Mouse (Mus musculus) C2C12 (cell line): ENCODE results near the gene Epas1. TPM values are rescaled to one million over a fixed set of nuclear protein-coding genes. Genes with fewer than 3 reads are reported as not detected.

Source experiments
- H3K27me3 ChIP-seq: one replicate; pipeline ENCODE4 v1.6.1; 2011; ENCODE audit not compliant: control insufficient read depth, insufficient read depth, insufficient read length
- H3K36me3 ChIP-seq: one replicate; pipeline ENCODE4 v1.6.1; 2011; ENCODE audit not compliant: control insufficient read depth, insufficient read depth
- H3K4me3 ChIP-seq: one replicate; pipeline ENCODE4 v1.5.1; 2011; ENCODE audit warnings: mild to moderate bottlenecking, control low read depth; ENCODE audit not compliant: poor library complexity, insufficient read depth, severe bottlenecking
- H3K79me2 ChIP-seq: one replicate; pipeline ENCODE4 v1.6.1; 2011; ENCODE audit not compliant: control insufficient read depth, insufficient read depth
- H3K79me3 ChIP-seq: one replicate; pipeline ENCODE4 v1.6.1; 2011; ENCODE audit warnings: low read depth, control low read depth
- H3ac ChIP-seq: one replicate; pipeline ENCODE3; 2011; ENCODE audit warnings: low read depth; ENCODE audit not compliant: control insufficient read depth, insufficient read length
- CEBPB ChIP-seq: IDR thresholded peaks from one replicate; pipeline ENCODE4 v1.6.1; 2011; ENCODE audit warnings: low read depth, mild to moderate bottlenecking, control low read depth, moderate library complexity
- CTCF ChIP-seq: IDR thresholded peaks from one replicate; pipeline ENCODE4 v1.5.1; 2011; ENCODE audit not compliant: control insufficient read depth, insufficient read depth, insufficient read length
- FOSL1 ChIP-seq: IDR thresholded peaks from one replicate; pipeline ENCODE4 v1.8.0; 2011; ENCODE audit warnings: mild to moderate bottlenecking, low read length; ENCODE audit not compliant: poor library complexity, insufficient read depth, severe bottlenecking
- MAX ChIP-seq: IDR thresholded peaks from one replicate; pipeline ENCODE4 v1.6.1; 2011; ENCODE audit warnings: mild to moderate bottlenecking, control low read depth
- MYOD1 ChIP-seq: IDR thresholded peaks from one replicate; pipeline ENCODE4 v1.6.1; 2011; ENCODE audit warnings: low read depth; ENCODE audit not compliant: control insufficient read depth, insufficient read length
- MYOG ChIP-seq: IDR thresholded peaks from one replicate; pipeline ENCODE4 v1.6.1; 2011; ENCODE audit not compliant: control insufficient read depth, insufficient read length; ENCODE audit errors: extremely low read depth
- USF1 ChIP-seq: IDR thresholded peaks from one replicate; pipeline ENCODE4 v1.6.1; 2011; ENCODE audit warnings: low read depth, mild to moderate bottlenecking, control low read depth, moderate library complexity
- polyA plus RNA-seq: library from polyadenylated mRNA; unstranded; fragments of >200 nt; fragmentation: generic; extraction: Trizol; gene quantifications from one replicate; pipeline ENCODE4 v1.2.1, GENCODE M21; 2012; ENCODE audit warnings: missing spikeins

The Epas1 gene
- polyA plus RNA-seq, 1 experiment: 0.05 TPM

DNA sequence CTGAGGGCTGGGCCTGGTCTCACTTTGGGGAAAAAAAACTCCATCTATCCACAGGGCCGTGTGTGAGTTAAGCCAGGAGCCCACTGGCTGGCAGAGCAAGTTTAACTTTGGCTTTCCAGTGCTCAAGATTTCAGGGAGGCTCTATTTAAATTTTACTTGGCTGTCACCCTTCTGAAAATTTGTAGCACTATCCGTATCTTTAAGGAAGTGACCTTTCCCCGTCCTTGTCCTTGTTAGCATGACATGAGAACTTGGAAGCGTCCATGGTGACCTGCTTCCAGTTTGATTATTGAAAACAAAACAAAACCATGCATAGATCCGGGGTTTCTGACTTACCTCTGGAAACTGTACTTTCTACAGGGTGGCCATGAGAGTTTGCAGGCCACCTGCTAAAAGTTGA is 17.3 kb downstream of the Epas1 start:
- H3K79me2 ChIP-seq: no peaks in the 10 kb centered on the region
- TF ChIP-seq USF1: no peak
- TF ChIP-seq MYOG: no peak
- no peak for TF ChIP-seq CEBPB
- no peak for TF ChIP-seq FOSL1
- TF ChIP-seq CTCF: no peak
- TF ChIP-seq MYOD1: no peak
- no peak for TF ChIP-seq MAX
- H3K27me3 ChIP-seq: no peaks in the 10 kb centered on the region
- no peak overlapping the region for H3ac ChIP-seq
- H3K4me3 ChIP-seq: no peak overlapping the region
- H3K79me3 ChIP-seq: no peaks in the 10 kb centered on the region
- H3K36me3 ChIP-seq: no peaks in the 10 kb centered on the region

GRCm38 (mm10) chr17:86772035-86772434 is 18.5 kb downstream of the Epas1 start:
- Histone ChIP-seq H3K36me3 (no peaks in the 10 kb centered on the region), H3K27me3 (no peaks in the 10 kb centered on the region), H3K79me2 (no peaks in the 10 kb centered on the region), H3K79me3 (no peaks in the 10 kb centered on the region), H3ac (no peak overlapping the region), H3K4me3 (no peak overlapping the region)
- TF ChIP-seq USF1 (no peak), CTCF (no peak), MAX (no peak)

DNA sequence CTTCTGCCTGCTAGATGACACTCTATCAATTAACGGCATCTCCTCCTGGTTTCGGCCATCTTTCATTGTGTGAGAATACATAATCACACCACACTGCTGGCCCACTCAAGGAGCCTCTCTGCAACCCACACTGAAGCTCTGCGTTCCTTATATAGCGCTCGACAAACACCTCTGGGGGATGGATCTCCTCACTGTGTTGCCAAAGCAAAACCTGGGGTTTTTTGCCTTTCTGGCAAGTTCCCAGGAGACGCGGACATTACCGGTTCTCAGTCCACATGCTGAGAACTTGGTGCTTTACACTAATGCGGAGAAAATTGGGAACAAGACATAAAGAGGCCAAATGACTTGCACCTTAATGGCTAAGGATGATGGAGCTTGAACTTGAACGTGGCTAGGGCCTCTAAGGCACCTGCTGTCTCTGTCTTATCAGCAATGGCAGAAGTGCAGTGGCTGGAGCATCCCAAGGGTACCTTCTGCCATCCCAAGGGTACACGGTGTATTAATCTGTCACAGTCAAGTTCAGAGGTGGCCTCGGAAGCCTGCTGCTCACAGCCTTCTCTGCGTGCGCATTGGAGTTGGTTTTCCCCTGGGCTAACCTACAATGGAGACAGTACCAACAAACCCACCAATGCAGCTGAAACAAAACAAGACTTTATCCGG is 19.6 kb downstream of the Epas1 start:
- H3ac ChIP-seq: no peak overlapping the region
- H3K79me2 ChIP-seq: no peaks in the 10 kb centered on the region
- TF ChIP-seq FOSL1: no peak
- TF ChIP-seq MYOD1: no peak
- no peak for TF ChIP-seq CEBPB
- no peak for TF ChIP-seq USF1
- H3K79me3 ChIP-seq: no peaks in the 10 kb centered on the region
- no peaks in the 10 kb centered on the region for H3K36me3 ChIP-seq
- H3K27me3 ChIP-seq: no peaks in the 10 kb centered on the region
- H3K4me3 ChIP-seq: no peak overlapping the region

GRCm38 (mm10) chr17:86776538-86776937 is 23.0 kb downstream of the Epas1 start:
- Histone ChIP-seq H3K36me3 (no peaks in the 10 kb centered on the region), H3K27me3 (no peaks in the 10 kb centered on the region), H3K79me3 (no peaks in the 10 kb centered on the region), H3K4me3 (no peak overlapping the region), H3K79me2 (no peaks in the 10 kb centered on the region), H3ac (no peak overlapping the region)
- TF ChIP-seq USF1: no peak
- TF ChIP-seq MYOD1: no peak
- TF ChIP-seq FOSL1: no peak
- TF ChIP-seq MAX: no peak
- no peak for TF ChIP-seq MYOG
- TF ChIP-seq CTCF: no peak
- no peak for TF ChIP-seq CEBPB

- H3K36me3 ChIP-seq: no peaks in the 10 kb centered on the region
- H3K27me3 ChIP-seq: no peaks in the 10 kb centered on the region
- no peak overlapping the region for H3ac ChIP-seq
- no peaks in the 10 kb centered on the region for H3K79me2 ChIP-seq
- H3K4me3 ChIP-seq: no peak overlapping the region
- no peak for TF ChIP-seq CTCF
- TF ChIP-seq MYOG: no peak
- no peak for TF ChIP-seq MYOD1
- TF ChIP-seq FOSL1: no peak
- no peak for TF ChIP-seq MAX
- TF ChIP-seq CEBPB: no peak
- TF ChIP-seq USF1: no peak
- no peaks in the 10 kb centered on the region for H3K79me3 ChIP-seq
Observed at GRCm38 (mm10) chr17:86778147-86778546, 24.6 kb downstream of the Epas1 start.
